Mouse (Mus musculus) bone marrow, adult 2 months (tissue): ENCODE results near the gene Efna1. TPM values are rescaled to one million over a fixed set of nuclear protein-coding genes. Genes with fewer than 3 reads are reported as not detected.

Experiments
- H3K27ac ChIP-seq: fragments of 200-500 bp; 2 replicates; pipeline ENCODE4 v1.5.1; 2012; ENCODE audit warnings: low read depth, mild to moderate bottlenecking, control low read depth, inconsistent platforms, low read length; ENCODE audit not compliant: control insufficient read depth, poor library complexity, insufficient read depth
- H3K4me1 ChIP-seq: fragments of 200-500 bp; 2 replicates; pipeline ENCODE4 v1.6.1; 2011; ENCODE audit warnings: low read length; ENCODE audit not compliant: control insufficient read depth, insufficient read depth
- H3K4me3 ChIP-seq: fragments of 200-500 bp; replicated peaks from 2 replicates; pipeline ENCODE3; 2011; ENCODE audit warnings: mild to moderate bottlenecking, low read depth, low read length, control low read depth; ENCODE audit not compliant: control insufficient read depth
- CTCF ChIP-seq: fragments of 200-500 bp; IDR thresholded peaks from 2 replicates; pipeline ENCODE4 v1.5.1; 2011; ENCODE audit warnings: low read length, control low read depth; ENCODE audit not compliant: control insufficient read depth, insufficient read depth
- POLR2A ChIP-seq: fragments of 200-500 bp; IDR thresholded peaks from 2 replicates; pipeline ENCODE4 v1.6.1; 2011; ENCODE audit warnings: low read depth, mild to moderate bottlenecking, control low read depth, low read length, borderline replicate concordance; ENCODE audit not compliant: control insufficient read depth
- WGBS: fragments of 180-500 bp; shearing (Covaris S2); methylation state at CpG from one replicate; pipeline ENCODE4 v1.1.7; 2018; 5-methylcytosine and 5-hydroxymethylcytosine counted together
- polyA plus RNA-seq: library from polyadenylated mRNA; stranded (reverse); fragments of >200 nt; gene quantifications from 2 replicates; pipeline ENCODE4 v1.2.4, GENCODE M21; 2011; ENCODE audit warnings: low replicate concordance; ENCODE audit not compliant: missing spikeins, insufficient read depth, insufficient read length

Gene Efna1
- polyA plus RNA-seq, 1 experiment = 2.0 TPM

- no peak for TF ChIP-seq POLR2A
- TF ChIP-seq CTCF = peak; percentile 84
- no peak overlapping the region for H3K4me3 ChIP-seq
- no peak overlapping the region; the same call in 1 of the 2 replicates for H3K27ac ChIP-seq
- WGBS = 12% methylated on average over 7 of the region's 7 CpGs
- H3K4me1 ChIP-seq = peaks cover 6% of the 10 kb centered on the region; the same call in 1 of the 2 replicates
Measured at GRCm38 (mm10) chr3:89250435-89251040, 30.4 kb downstream of the Efna1 start.

DNA sequence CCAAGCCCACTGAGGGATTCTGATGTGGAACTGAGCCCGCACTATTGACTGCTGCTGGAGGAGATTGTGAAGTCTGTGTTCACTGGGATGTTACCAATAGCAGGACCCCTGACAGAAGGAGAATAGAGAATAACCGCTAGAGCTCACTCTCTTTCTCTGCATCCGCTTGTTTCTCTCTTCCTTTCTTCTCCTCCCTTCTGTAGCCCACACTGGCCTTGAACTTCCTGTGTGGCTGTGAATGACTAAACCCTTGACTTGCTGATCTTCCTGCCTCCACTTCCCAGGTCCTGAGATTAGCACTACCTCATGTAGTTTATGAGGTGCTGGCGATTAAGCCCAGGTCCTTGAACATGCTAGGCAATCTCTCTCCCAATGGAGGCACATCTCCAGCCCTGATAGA, 33.5 kb downstream of the Efna1 start:
- H3K27ac ChIP-seq = no peak overlapping the region
- H3K4me1 ChIP-seq = peaks cover 7% of the 10 kb centered on the region
- TF ChIP-seq CTCF (no peak), POLR2A (no peak)
- 52% methylated on average over 4 of the region's 4 CpGs for WGBS
- H3K4me3 ChIP-seq = no peak overlapping the region

GRCm38 (mm10) chr3:89246261-89247100, 34.5 kb downstream of the Efna1 start, which contains the start of gene Trim46:
Gene Trim46, minus strand, starts transcription at chr3:89246309.
- H3K27ac ChIP-seq = peak within 1 kb of the TSS; percentile 16; the same call in 1 of the 2 replicates
- peaks cover 7% of the 10 kb centered on the region for H3K4me1 ChIP-seq
- H3K4me3 ChIP-seq = peak within 1 kb of the TSS; percentile 93
- peak; percentile 98 for TF ChIP-seq CTCF
- TF ChIP-seq POLR2A = no peak; the same call in 1 of the 2 replicates
- WGBS = under 1% methylated on average over 42 of the region's 42 CpGs

DNA sequence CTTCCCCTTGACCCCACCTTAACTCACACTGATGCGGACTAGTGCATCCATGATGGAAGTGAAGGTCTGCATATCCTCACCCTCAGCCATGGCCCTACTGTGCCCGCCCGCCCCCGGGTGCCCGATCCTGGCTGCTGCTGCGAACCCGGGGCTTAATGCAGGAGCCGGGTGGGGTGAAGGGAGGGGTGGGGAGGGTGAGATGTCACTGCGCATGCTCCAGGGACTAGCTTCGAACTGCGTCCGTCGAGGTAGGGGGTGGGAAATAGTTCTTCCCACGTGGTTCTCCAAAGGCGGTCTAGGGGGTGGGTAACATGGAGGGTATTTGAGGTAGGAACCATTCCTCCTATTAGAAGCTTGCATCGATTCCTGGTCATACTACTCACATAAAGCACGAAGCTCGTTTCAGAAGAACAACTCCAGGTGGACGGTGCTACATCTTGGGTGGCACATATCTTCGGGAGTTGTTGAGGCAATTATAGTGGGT, 35.2 kb downstream of the Efna1 start, which contains the start of gene Krtcap2:
TSS of gene Krtcap2 (plus strand) at position 279 of the 484 bp plus-strand sequence.
- Histone ChIP-seq H3K4me3 (peak within 1 kb of the TSS; percentile 93), H3K27ac (peak within 1 kb of the TSS; percentile 16; the same call in 1 of the 2 replicates), H3K4me1 (peaks cover 5% of the 10 kb centered on the region)
- 6% methylated on average over 20 of the region's 20 CpGs for WGBS
- TF ChIP-seq POLR2A (no peak), CTCF (no peak)

GRCm38 (mm10) chr3:89244982-89245687, 35.8 kb downstream of the Efna1 start:
- Histone ChIP-seq H3K27ac (no peak overlapping the region), H3K4me3 (peak overlapping the region; percentile 15), H3K4me1 (peaks cover 3% of the 10 kb centered on the region)
- WGBS = under 1% methylated on average over 25 of the region's 26 CpGs
- no peak for TF ChIP-seq POLR2A
- no peak for TF ChIP-seq CTCF

DNA sequence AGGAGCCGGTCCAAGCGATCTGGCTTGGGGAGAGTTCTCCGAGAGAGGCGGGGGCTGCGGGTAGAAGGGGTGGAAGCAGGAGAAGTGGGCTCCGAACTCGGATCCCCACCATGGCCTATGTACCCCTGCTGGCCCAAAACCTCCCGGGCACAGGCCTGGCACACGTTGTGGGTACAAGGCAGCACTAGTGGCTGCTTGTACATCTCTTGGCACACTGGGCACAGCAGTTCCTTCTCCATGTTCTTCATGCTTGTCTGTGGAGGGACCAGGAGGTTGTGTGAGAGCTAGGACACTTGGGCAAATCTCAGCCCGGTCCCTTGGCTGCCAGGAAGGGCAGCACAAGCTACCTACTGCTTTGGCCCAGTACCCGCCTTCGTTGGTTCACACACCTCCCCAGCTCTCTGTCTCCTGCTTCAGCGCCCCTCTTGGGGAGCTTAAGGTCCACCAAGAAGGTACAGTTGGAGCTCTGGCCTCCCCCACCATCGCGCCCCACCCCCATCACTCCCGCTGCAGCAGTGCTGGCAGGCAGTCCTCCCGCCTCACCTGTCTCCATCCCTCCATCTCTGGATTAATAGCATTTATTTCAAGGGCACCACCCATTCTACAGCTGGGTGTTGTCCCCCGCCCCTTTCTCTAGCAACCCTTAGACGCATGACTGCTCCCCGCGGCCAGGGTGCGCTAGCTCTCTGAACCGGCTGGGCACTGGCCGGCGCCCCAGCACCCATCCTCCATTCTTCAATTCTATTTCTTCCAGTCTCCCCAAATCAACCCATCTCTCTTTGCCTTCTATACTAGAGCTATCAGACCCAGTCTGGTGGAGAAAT, 36.6 kb downstream of the Efna1 start:
- TF ChIP-seq CTCF = 0 out of 2 replicates have a peak, but pooled peaks have one; percentile 2
- no peak for TF ChIP-seq POLR2A
- Histone ChIP-seq H3K4me1 (peaks cover 3% of the 10 kb centered on the region), H3K27ac (no peak overlapping the region), H3K4me3 (no peak overlapping the region)
- 43% methylated on average over 25 of the region's 25 CpGs for WGBS

GRCm38 (mm10) chr3:89243609-89244008, 37.3 kb downstream of the Efna1 start:
- peaks cover 3% of the 10 kb centered on the region for H3K4me1 ChIP-seq
- 11% methylated on average over 14 of the region's 14 CpGs for WGBS
- H3K27ac ChIP-seq = no peak overlapping the region
- TF ChIP-seq CTCF (peak; percentile 58), POLR2A (no peak)
- no peak overlapping the region for H3K4me3 ChIP-seq
